Mouse (Mus musculus): ENCODE data around the gene Sap30.

DNA sequence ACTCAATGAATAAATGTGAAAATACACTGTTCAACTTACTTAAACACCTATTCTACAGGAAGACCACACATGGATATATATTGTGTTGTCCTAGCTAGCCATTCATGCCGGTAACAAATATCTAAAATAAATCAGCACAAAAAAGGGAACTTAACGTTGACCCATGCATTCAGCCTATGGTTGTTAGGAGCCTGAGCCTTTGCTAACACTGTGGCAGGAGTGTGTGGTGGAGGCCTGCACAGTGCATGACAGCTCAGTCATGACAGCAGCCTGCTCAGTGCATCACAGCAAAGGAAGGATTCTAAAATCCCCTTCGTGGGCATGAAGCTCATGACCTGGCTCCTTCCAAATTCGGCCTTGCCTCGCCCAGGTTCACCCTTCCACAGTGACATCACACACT lies 46.1 kb downstream of the Sap30 start:
- TF ChIP-seq CTCF (IDR thresholded peaks at IDR 0.05; ENCODE audit: low read depth, low read length) (no peak), POLR2A (IDR thresholded peaks at IDR 0.05; ENCODE audit: insufficient read depth, low read length) (no peak)

All from ES-Bruce4 (cell line).